Comparison of ENCODE assay signal across 16 mouse cellular contexts in the genomic region with DNA sequence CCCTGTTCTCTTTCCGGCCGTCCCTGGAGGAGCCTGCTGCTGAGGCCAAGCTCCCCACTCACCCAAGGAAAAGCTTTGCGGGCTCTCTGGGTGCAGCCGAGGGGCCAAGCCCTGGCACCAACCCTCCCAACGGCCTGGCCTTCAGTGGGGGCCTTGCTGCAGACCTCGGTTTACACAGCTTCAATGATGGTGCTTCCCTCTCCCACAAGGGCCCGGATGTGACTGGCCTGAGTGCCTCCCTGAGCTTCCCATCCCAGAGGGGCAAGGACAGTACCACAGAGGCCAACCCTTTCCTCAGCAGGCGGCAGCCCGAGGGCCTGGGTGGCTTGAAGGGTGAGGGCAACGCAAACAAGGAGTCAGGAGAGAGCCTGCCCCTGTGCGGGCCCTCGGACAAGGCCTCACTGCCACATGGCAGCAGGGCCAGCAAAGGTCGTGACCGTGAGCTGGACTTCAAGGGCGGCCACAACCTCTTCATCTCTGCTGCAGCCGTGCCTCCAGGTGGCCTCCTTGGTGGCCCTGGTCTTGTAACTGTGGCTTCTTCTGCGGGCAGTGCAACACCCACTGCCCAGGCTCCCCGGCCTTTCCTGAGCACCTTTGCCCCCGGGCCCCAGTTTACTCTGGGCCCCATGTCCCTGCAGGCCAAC. TPM values are rescaled to one million over a fixed set of nuclear protein-coding genes. Genes with fewer than 3 reads are reported as not detected.
A peak's percentile ranks its signal among the peaks of the same experiment; 100 is the strongest.
DNase-seq lines count a peak whose midpoint lies in the region; ATAC-seq and TF ChIP-seq lines count a peak whose summit lies in the region.
"Had no signal": no experiment of that assay in that cellular context is flagged by ENCODE, and none has a peak within 500 bp of the region (broad histone marks: within the 10 kb centered on the region; RNA-seq: fewer than 3 reads in every experiment).

No protein-coding gene starts in this region.

- peak; percentile 42 for DNase-seq in cerebellum, adult 11-12 months
- no peak for DNase-seq in cerebellum, postnatal 14 days
- DNase-seq in heart, adult 9 months (ENCODE audit: low spot score in 2 of 2) = no peak
- DNase-seq in left cerebral cortex, adult 2 months (ENCODE audit: extremely low spot score in 1 of 2, low spot score in 2 of 2) = no peak
- DNase-seq in left cerebral cortex, adult 11 months (ENCODE audit: low spot score) = no peak
- no peak for DNase-seq in limb, embryonic 10.5 days (ENCODE audit: low spot score)
- DNase-seq: B cell, adult 2 months; kidney, adult 2 months; kidney, postnatal 14 days had no signal

- 78% methylated on average over 19 of the region's 19 CpGs for WGBS in heart, embryonic 13.5 days
- WGBS in limb, embryonic 10.5 days = 84% methylated on average over 19 of the region's 19 CpGs

- no peaks in the 10 kb centered on the region for H3K9me3 ChIP-seq in heart, embryonic 13.5 days
- no peaks in the 10 kb centered on the region for H3K9me3 ChIP-seq in limb, embryonic 10.5 days (replicated peaks)
- H3K9me3 ChIP-seq: midbrain, embryonic 15.5 days had no signal

- H3K27me3 ChIP-seq in heart, embryonic 13.5 days (replicated peaks) = no peaks in the 10 kb centered on the region
- H3K27me3 ChIP-seq in limb, embryonic 10.5 days (ENCODE audit: low read depth, poor library complexity, severe bottlenecking) = no peaks in the 10 kb centered on the region
- H3K27me3 ChIP-seq: midbrain, embryonic 15.5 days had no signal

- H3K4me2 ChIP-seq in heart, embryonic 13.5 days = no peak overlapping the region
- H3K4me2 ChIP-seq: midbrain, embryonic 15.5 days had no signal

- H3K4me1 ChIP-seq in heart, embryonic 13.5 days = peaks cover 26% of the 10 kb centered on the region
- H3K4me1 ChIP-seq in limb, embryonic 10.5 days = peaks cover 21% of the 10 kb centered on the region; the same call in 1 of the 2 replicates

- ATAC-seq in heart, embryonic 13.5 days (ENCODE audit: extremely low read depth, insufficient number of reproducible peaks, low FRiP score, low TSS enrichment) = no peak
- ATAC-seq: hindbrain, postnatal 0 days; midbrain, embryonic 15.5 days had no signal

- intact Hi-C loops in left cerebral cortex, adult 2 months (cut with DNase I) = no loop called here

- H3K9ac ChIP-seq in heart, embryonic 13.5 days = peak overlapping the region; percentile 55
- H3K9ac ChIP-seq: liver, embryonic 14.5 days; midbrain, embryonic 15.5 days had no signal

- H3K4me3 ChIP-seq in heart, embryonic 13.5 days = no peak overlapping the region
- no peak overlapping the region for H3K4me3 ChIP-seq in left cerebral cortex, adult 2 months
- peak overlapping the region; percentile 4; the same call in 1 of the 2 replicates for H3K4me3 ChIP-seq in limb, embryonic 10.5 days
- H3K4me3 ChIP-seq: heart, adult 2 months; midbrain, embryonic 15.5 days had no signal

- H3K27ac ChIP-seq in heart, embryonic 13.5 days (replicated peaks) = peak overlapping the region; percentile 78
- peak overlapping the region; percentile 74 for H3K27ac ChIP-seq in left cerebral cortex, adult 2 months
- H3K27ac ChIP-seq in limb, embryonic 10.5 days = no peak overlapping the region
- H3K27ac ChIP-seq: liver, embryonic 14.5 days; midbrain, embryonic 15.5 days had no signal

- no peak for TF ChIP-seq CTCF in left cerebral cortex, adult 2 months (IDR thresholded peaks at IDR 0.05)

- peaks cover 100% of the 10 kb centered on the region for H3K36me3 ChIP-seq in heart, embryonic 13.5 days
- H3K36me3 ChIP-seq in limb, embryonic 10.5 days = peaks cover 100% of the 10 kb centered on the region

RNA-seq across cellular contexts. Expression of a gene that starts 7.1 kb away (rescaled TPM):
- 46.3 and 53.4 TPM in 2 replicates for polyA plus RNA-seq in heart, embryonic 13.5 days (2015; fragmentation: Nextera tagmentation; extraction: Ambion mirVana)
- 10 to 100 TPM; 42.0 to 48.7 TPM for total RNA-seq in left cerebral cortex, adult 2 months (2021)
- polyA plus RNA-seq in limb, embryonic 10.5 days (2016; fragmentation: Nextera tagmentation; extraction: Ambion mirVana) = 113 and 121 TPM in 2 replicates

RNA-seq across cellular contexts. Expression of a gene that starts 7.5 kb away (rescaled TPM):
- 79.6 and 86.5 TPM in 2 replicates for polyA plus RNA-seq in heart, embryonic 13.5 days (2015; fragmentation: Nextera tagmentation; extraction: Ambion mirVana)
- 10 to 100 TPM; 68.2 to 71.0 TPM for total RNA-seq in left cerebral cortex, adult 2 months (2021)
- polyA plus RNA-seq in limb, embryonic 10.5 days (2016; fragmentation: Nextera tagmentation; extraction: Ambion mirVana) = 168 and 204 TPM in 2 replicates

RNA-seq across cellular contexts. Expression of a gene that starts 14.2 kb away (rescaled TPM):
- polyA plus RNA-seq in heart, embryonic 13.5 days (2015; fragmentation: Nextera tagmentation; extraction: Ambion mirVana) = 0.11 TPM in 1 of 2 replicates, not detected in the other
- total RNA-seq in left cerebral cortex, adult 2 months (2021) = 1 to 10 TPM; 1.9 to 3.8 TPM
- 0.09 TPM in 1 of 2 replicates, not detected in the other for polyA plus RNA-seq in limb, embryonic 10.5 days (2016; fragmentation: Nextera tagmentation; extraction: Ambion mirVana)
- total RNA-seq: megakaryocyte progenitor cell, adult 5-6 weeks had no signal
- polyA plus RNA-seq: hindbrain, postnatal 0 days; lung, embryonic 16.5 days had no signal

RNA-seq across cellular contexts. Expression of a gene that starts 22.4 kb away (rescaled TPM):
- 5.7 and 5.9 TPM in 2 replicates for polyA plus RNA-seq in heart, embryonic 13.5 days (2015; fragmentation: Nextera tagmentation; extraction: Ambion mirVana)
- 1 to 10 TPM; 5.9 to 7.4 TPM for total RNA-seq in left cerebral cortex, adult 2 months (2021)
- polyA plus RNA-seq in limb, embryonic 10.5 days (2016; fragmentation: Nextera tagmentation; extraction: Ambion mirVana) = 0.74 and 0.80 TPM in 2 replicates
- total RNA-seq: hindbrain, postnatal 0 days; megakaryocyte progenitor cell, adult 5-6 weeks had no signal
- polyA plus RNA-seq: liver, embryonic 14.5 days had no signal

RNA-seq across cellular contexts. Expression of a gene that starts 35.6 kb away (rescaled TPM):
- 2,053 and 2,109 TPM in 2 replicates for polyA plus RNA-seq in heart, embryonic 13.5 days (2015; fragmentation: Nextera tagmentation; extraction: Ambion mirVana)
- 100 to 1,000 TPM; 476 to 536 TPM for total RNA-seq in left cerebral cortex, adult 2 months (2021)
- polyA plus RNA-seq in limb, embryonic 10.5 days (2016; fragmentation: Nextera tagmentation; extraction: Ambion mirVana) = 2,414 and 2,486 TPM in 2 replicates
